Mouse (Mus musculus) liver, embryonic 15.5 days (tissue): ENCODE results near the gene Gadd45gip1. TPM values are rescaled to one million over a fixed set of nuclear protein-coding genes. Genes with fewer than 3 reads are reported as not detected.

ENCODE experiments used
- ATAC-seq: fragments of 200-750 bp; cut with Nextera tagmentation; 2 replicates; pipeline ENCODE4 v1.8.0; 2017; ENCODE audit warnings: moderate number of reproducible peaks, mild to moderate bottlenecking, moderate library complexity; ENCODE audit not compliant: insufficient read depth
- H3K27ac ChIP-seq: fragments of 300-500 bp; sonication (generic); replicated peaks from 2 replicates; pipeline ENCODE4 v1.5.1; 2015; ENCODE audit warnings: mild to moderate bottlenecking, inconsistent platforms
- H3K27me3 ChIP-seq: fragments of 300-500 bp; sonication (generic); 2 replicates; pipeline ENCODE4 v1.6.1; 2015; ENCODE audit warnings: mild to moderate bottlenecking, inconsistent platforms
- H3K36me3 ChIP-seq: fragments of 300-500 bp; sonication (generic); replicated peaks from 2 replicates; pipeline ENCODE4 v1.6.1; 2015; ENCODE audit warnings: moderate library complexity, mild to moderate bottlenecking, inconsistent platforms
- H3K4me1 ChIP-seq: fragments of 300-500 bp; sonication (generic); replicated peaks from 2 replicates; pipeline ENCODE4 v1.6.1; 2015; ENCODE audit warnings: inconsistent platforms
- H3K4me2 ChIP-seq: fragments of 300-500 bp; sonication (generic); 2 replicates; pipeline ENCODE4 v1.6.1; 2015; ENCODE audit warnings: moderate library complexity, mild to moderate bottlenecking, inconsistent platforms
- H3K4me3 ChIP-seq: fragments of 300-500 bp; sonication (generic); replicated peaks from 2 replicates; pipeline ENCODE4 v1.5.1; 2015; ENCODE audit warnings: mild to moderate bottlenecking, inconsistent platforms
- H3K9ac ChIP-seq: fragments of 300-500 bp; sonication (generic); 2 replicates; pipeline ENCODE4 v1.6.1; 2015; ENCODE audit warnings: moderate library complexity, mild to moderate bottlenecking, inconsistent platforms
- H3K9me3 ChIP-seq: fragments of 300-500 bp; sonication (generic); replicated peaks from 2 replicates; pipeline ENCODE4 v1.6.1; 2016; ENCODE audit warnings: inconsistent platforms
- WGBS: fragments of 180-500 bp; shearing (Covaris S2); methylation state at CpG from one replicate; pipeline ENCODE4 v1.1.7; 2015; ENCODE audit warnings: mixed read lengths; ENCODE audit not compliant: insufficient replicate concordance; 5-methylcytosine and 5-hydroxymethylcytosine counted together
- polyA plus RNA-seq: library from polyadenylated mRNA; unstranded; fragments of >200 nt; fragmentation: Nextera tagmentation; extraction: Ambion mirVana; gene quantifications from 2 replicates; pipeline ENCODE4 v1.2.1, GENCODE M21; 2015

Gene Gadd45gip1
- polyA plus RNA-seq, 1 experiment from 2014 or later, result 44.9 TPM

DNA sequence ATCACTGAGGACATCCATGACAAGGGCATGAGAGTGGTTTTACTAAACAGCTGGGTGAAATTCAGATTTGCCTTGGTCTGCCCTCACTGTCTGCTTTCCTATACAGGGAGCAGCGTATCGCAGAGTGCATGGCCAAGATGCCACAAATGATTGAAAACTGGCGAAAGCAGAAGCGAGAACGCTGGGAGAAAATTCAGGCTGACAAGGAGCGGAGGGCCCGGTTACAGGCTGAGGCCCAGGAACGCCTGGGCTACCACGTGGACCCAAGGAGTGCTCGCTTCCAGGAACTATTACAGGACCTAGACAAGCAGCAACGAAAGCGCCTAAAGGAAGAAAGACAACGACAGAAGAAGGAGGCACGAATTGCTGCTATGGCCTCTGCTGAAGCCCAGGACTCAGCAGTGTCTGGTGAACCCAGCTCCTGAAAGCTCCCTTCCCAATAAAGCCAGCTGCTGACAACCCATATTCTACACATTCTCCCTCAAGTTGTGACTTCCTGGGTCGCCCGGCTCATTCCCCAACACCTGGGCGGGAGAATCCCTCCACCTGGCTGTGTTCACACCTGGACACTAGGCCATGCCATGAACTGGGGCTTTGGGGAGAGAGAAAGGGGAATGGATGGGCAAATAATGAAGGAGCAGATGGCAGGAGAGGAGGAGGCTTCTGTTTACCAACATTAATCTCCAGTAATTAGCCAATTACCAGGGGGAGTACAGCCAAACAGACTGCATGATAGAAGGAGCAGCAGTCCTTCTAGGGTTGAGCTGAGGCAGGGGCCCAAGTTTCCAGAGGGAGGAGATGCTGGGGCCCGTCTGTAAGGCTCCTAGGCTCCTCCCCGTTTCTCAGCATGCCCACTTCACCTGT lies 2.9 kb downstream of the Gadd45gip1 start:
- 82% methylated on average over 19 of the region's 19 CpGs for WGBS

DNA sequence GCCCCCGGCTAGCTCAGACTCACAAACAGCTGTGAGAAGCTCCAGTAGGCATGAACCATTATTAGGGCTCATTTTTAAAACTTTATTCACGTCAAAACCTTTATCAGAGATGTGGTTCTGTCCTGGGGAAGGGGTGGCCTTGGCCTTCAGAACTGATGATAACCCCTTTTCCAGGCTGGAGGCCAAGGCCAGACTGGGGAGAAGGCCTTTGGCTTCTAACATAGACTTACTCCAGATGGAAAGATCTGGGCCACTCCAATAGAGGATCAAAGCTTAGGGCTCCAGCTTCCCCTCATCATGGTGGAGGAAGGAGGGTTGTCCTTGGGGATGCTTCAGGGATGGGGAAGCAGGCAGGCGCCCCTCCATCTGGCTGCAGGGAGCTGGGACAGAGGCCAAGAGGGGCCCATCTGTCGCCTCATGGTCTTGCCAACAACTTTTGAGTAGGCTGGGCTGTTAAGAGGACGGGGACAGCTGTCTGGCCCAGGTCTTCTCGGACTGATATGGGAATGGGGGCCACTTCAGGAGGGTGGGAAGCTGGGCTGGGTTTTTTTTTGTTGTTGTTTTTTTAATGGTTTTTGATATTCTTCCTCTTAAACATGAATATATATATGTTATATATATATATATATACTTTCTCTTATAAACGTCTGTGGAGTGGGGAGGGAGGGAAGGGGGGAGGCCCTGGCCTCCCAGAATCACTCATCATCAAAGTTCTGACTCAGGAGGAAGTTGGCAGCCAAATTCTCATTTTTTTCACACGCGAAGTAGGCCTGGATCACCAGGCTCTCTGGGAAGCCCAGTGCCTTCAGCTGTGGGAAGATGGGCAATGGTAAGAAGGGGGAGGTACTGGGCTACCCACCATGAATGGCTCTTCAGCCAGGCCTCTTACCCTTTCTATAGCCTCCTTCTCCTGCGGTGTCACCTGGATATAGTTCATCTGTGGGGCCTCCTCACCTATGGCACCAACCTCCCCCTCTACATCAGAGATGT lies 3.8 kb downstream of the Gadd45gip1 start:
- Histone ChIP-seq H3K9ac (peak overlapping the region; percentile 35; the same call in 1 of the 2 replicates), H3K27ac (peak overlapping the region; percentile 95), H3K9me3 (no peaks in the 10 kb centered on the region), H3K4me2 (peak overlapping the region; percentile 85), H3K36me3 (peaks cover 53% of the 10 kb centered on the region), H3K4me1 (peaks cover 81% of the 10 kb centered on the region), H3K27me3 (no peaks in the 10 kb centered on the region), H3K4me3 (peak overlapping the region; percentile 92)
- ATAC-seq, result no peak
- 71% methylated on average over 10 of the region's 10 CpGs for WGBS

More for the DNA sequence above, 2.9 kb downstream of the Gadd45gip1 start:
- H3K27me3 ChIP-seq, result no peaks in the 10 kb centered on the region
- no peaks in the 10 kb centered on the region for H3K9me3 ChIP-seq
- H3K27ac ChIP-seq, result peak overlapping the region; percentile 95
- peak overlapping the region; percentile 92 for H3K4me3 ChIP-seq
- peak overlapping the region; percentile 85 for H3K4me2 ChIP-seq
- no peak for ATAC-seq
- H3K9ac ChIP-seq, result peak overlapping the region; percentile 35; the same call in 1 of the 2 replicates
- peaks cover 53% of the 10 kb centered on the region for H3K36me3 ChIP-seq
- H3K4me1 ChIP-seq, result peaks cover 77% of the 10 kb centered on the region

DNA sequence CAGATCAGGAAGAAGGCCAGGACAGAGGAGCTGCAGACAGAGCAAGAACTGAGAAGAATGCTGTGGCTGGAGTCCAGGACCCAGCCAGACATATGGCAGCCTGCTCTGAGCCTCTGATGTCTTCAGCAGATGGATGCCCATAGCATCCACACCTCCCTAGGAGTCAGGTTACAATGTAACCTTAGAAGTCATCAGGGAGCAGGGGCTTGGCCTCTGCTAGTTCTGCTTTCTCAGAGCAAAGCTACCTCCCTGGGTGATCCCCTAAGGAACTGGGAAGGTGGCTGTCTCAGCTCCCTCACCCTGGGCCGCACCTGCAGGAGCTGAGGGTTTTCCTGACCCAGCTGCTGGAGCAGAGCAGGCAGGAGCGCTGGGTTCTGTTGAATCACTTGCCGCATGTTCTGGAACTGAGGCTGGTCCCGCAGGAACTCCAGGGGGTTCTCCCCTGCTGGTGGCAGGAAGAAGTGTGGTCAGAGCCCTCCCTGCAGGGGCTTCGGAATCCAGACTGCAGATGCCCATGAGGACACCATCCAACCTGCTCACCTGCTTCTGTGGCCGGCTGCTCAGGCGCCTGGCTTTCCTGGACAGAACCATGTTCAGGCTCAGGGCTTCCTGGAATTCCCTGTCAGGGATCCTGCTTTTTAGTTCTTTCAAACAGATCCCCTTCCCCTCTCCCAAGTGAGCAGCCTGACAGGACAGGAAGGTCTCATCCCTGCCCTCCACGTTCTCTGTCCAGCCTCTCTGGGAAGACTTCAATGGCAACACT lies 6.0 kb downstream of the Gadd45gip1 start:
- Histone ChIP-seq H3K4me2 (peak overlapping the region; percentile 76), H3K27me3 (no peaks in the 10 kb centered on the region), H3K27ac (peak overlapping the region; percentile 95), H3K36me3 (peaks cover 66% of the 10 kb centered on the region), H3K4me1 (peaks cover 86% of the 10 kb centered on the region), H3K4me3 (peak overlapping the region; percentile 92), H3K9me3 (no peaks in the 10 kb centered on the region), H3K9ac (peak overlapping the region; percentile 87)
- 78% methylated on average over 8 of the region's 8 CpGs for WGBS
- no peak for ATAC-seq

DNA sequence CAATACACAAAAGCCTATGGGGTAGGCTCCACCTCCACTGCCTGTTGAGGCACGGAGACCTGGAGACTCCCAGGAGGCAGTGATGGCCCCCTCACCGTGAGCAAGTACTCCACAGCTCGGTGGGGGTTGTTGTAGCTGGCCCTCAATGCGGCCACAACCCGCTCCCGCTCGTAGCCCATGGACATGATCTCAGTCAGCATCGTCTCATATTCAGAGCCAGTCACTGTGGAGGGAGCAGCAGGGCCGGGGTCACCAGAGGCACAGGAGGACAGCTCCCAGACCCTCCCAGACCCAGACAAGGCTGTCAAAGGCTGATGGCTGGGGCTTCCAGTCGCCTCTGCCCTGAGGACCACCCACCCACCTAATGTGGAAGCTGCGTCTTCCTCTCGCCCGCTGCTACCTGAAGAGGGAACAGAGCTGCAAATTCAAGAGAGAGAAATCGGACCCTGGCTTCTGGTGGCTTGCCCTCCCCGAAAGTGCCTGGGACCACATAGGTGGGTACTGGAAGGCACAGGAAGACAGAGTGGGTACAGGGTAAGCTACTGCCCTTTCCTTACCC lies 6.7 kb downstream of the Gadd45gip1 start:
- H3K9ac ChIP-seq, result peak overlapping the region; percentile 87
- H3K4me2 ChIP-seq, result peak overlapping the region; percentile 76
- ATAC-seq, result no peak
- H3K27ac ChIP-seq, result peak overlapping the region; percentile 95
- H3K36me3 ChIP-seq, result peaks cover 72% of the 10 kb centered on the region
- no peaks in the 10 kb centered on the region for H3K27me3 ChIP-seq
- H3K4me1 ChIP-seq, result peaks cover 89% of the 10 kb centered on the region
- no peaks in the 10 kb centered on the region for H3K9me3 ChIP-seq
- peak overlapping the region; percentile 92 for H3K4me3 ChIP-seq
- 65% methylated on average over 15 of the region's 15 CpGs for WGBS

DNA sequence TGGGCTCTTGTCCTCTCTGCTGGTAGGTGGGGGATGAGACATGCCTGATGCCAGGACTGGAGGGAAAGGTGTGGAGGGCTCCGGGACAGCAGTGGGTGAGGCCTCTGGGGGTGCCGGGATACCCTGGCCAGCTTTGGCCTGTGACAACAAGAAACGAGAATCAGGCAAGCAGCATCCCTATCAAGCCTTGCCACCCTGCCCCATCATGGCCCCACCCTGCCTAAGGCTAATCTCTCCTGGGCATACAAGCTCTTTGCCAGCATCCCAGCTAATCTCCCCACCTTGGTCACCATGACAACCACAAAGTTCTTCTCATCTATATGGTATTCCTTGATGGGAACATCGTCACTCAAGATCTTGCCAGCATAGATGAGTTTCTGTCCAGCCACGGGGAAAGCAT lies 7.2 kb downstream of the Gadd45gip1 start:
- no peaks in the 10 kb centered on the region for H3K9me3 ChIP-seq
- peaks cover 89% of the 10 kb centered on the region for H3K4me1 ChIP-seq
- ATAC-seq, result peak; percentile 84
- H3K36me3 ChIP-seq, result peaks cover 75% of the 10 kb centered on the region
- 27% methylated on average over 5 of the region's 5 CpGs for WGBS
- H3K4me3 ChIP-seq, result peak overlapping the region; percentile 92
- H3K4me2 ChIP-seq, result peak overlapping the region; percentile 77
- H3K9ac ChIP-seq, result peak overlapping the region; percentile 96
- no peaks in the 10 kb centered on the region for H3K27me3 ChIP-seq
- H3K27ac ChIP-seq, result peak overlapping the region; percentile 95

DNA sequence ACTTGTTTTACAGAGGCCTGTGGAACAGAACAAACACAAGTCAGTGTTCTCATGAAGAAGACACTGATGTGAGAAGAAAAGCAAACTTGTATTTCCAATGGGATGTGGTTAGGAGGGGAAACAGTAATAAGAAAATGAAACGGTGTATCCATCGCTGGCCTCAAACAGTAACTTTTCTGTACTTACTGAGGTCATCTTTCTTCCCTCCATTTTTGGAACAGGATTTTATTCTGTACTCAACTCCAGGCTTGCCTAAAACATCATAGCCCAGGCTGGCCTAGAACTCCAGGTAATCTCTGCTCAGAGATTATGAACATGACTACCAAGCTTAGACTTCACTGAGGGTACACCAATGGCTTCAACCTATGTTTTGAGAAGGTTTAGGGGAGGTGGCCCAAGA lies 8.1 kb downstream of the Gadd45gip1 start:
- H3K27ac ChIP-seq, result peak overlapping the region; percentile 95
- H3K4me3 ChIP-seq, result peak overlapping the region; percentile 92
- WGBS, result 76% methylated on average over 2 of the region's 2 CpGs
- peaks cover 89% of the 10 kb centered on the region for H3K4me1 ChIP-seq
- peak overlapping the region; percentile 96 for H3K9ac ChIP-seq
- H3K27me3 ChIP-seq, result no peaks in the 10 kb centered on the region
- peaks cover 75% of the 10 kb centered on the region for H3K36me3 ChIP-seq
- H3K9me3 ChIP-seq, result no peaks in the 10 kb centered on the region
- H3K4me2 ChIP-seq, result peak overlapping the region; percentile 77
- ATAC-seq, result no peak

DNA sequence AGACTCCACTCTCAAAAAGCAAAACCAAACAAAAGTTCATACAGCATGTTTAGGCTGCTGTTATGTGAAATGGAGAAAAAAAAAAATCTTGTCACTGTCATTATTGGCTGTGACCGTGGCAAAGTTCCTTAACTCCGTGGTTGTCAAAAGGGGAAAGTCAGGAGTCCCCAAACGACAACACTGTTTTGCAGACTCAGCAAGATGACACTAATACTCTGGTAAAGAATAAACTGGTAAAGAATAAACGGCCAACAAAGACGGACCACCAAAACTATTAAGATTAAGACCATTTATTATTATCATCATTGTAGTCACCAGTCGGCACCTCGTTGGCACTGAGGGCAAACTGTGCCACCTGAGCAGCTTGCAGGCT lies 8.5 kb downstream of the Gadd45gip1 start:
- H3K36me3 ChIP-seq, result peaks cover 75% of the 10 kb centered on the region
- no peak for ATAC-seq
- no peaks in the 10 kb centered on the region for H3K27me3 ChIP-seq
- peak overlapping the region; percentile 77 for H3K4me2 ChIP-seq
- H3K27ac ChIP-seq, result peak overlapping the region; percentile 95
- H3K9ac ChIP-seq, result peak overlapping the region; percentile 96
- H3K4me3 ChIP-seq, result peak overlapping the region; percentile 92
- peaks cover 89% of the 10 kb centered on the region for H3K4me1 ChIP-seq
- 1% methylated on average over 7 of the region's 7 CpGs for WGBS
- no peaks in the 10 kb centered on the region for H3K9me3 ChIP-seq

DNA sequence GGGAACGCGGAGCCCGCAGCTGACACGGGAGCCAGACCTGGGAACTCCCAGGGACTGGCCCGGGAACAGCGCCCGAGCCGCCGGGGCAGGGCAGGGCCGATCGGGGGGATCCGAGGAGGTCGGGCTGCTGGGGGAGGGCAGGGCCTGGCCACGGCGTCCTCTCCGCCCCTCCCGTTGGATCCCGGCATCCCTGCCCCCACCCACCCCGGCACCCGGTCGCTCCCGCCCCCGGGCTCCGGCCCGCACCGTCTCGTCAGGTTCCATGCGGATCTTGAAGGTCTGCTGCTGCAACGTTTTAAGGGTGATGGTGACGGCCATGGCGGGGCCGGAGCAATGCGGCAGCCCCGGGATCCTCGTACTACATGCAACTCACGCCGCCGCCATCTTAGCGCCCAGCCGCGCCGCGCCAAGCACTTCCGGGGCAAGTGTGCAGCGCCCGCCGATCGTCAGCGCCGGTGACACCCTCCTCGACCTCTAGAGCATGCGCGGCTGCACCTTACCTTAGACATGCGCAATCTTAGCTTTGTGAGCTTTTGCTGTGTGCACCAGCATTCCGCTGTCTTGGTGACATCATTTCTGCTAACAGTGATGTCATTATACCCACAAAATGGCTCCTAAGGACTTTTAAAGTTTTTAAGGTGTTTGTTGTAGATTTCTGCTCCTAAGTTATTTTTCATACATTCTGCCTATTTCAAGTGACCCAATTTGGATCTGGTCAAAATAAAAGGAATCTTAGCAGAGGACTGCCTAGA lies 9.1 kb downstream of the Gadd45gip1 start, which contains the start of gene Rad23a:
Gene Rad23a (minus strand): TSS at position 418 of the 752 bp plus-strand sequence.
- Histone ChIP-seq H3K36me3 (peaks cover 75% of the 10 kb centered on the region), H3K4me1 (peaks cover 89% of the 10 kb centered on the region), H3K9ac (peak within 1 kb of the TSS; percentile 96), H3K4me3 (peak within 1 kb of the TSS; percentile 92), H3K27me3 (no peaks in the 10 kb centered on the region), H3K9me3 (no peaks in the 10 kb centered on the region), H3K27ac (peak within 1 kb of the TSS; percentile 95), H3K4me2 (peak within 1 kb of the TSS; percentile 77)
- under 1% methylated on average over 55 of the region's 55 CpGs for WGBS
- peak; percentile 82 for ATAC-seq

DNA sequence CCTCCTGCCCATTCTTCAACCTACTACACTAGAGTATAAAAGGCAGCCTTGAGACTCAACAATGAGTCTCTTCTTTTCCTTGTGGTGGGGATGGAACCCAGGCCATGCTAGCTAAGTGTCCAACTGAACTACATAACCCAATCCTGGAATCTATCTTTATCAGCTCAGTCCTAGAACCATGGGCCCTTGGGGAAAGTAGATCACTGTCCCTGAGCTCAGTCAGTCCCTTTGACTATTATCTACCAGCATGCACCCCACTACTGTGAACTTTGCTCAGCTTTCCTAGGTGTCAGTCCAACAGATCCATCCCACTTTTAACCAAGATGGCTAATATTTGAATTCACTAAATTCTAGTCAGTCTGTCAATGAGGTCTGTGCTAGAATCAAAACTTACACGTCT lies 10.2 kb downstream of the Gadd45gip1 start:
- Histone ChIP-seq H3K9ac (no peak overlapping the region), H3K4me2 (0 out of 2 replicates have a peak overlapping the region, but pooled peaks have one; percentile 4), H3K9me3 (no peaks in the 10 kb centered on the region), H3K36me3 (peaks cover 69% of the 10 kb centered on the region), H3K4me1 (peaks cover 83% of the 10 kb centered on the region), H3K27me3 (no peaks in the 10 kb centered on the region), H3K27ac (peak overlapping the region; percentile 95), H3K4me3 (no peak overlapping the region)
- WGBS, result 64% methylated on average over 1 of the region's 1 CpGs
- no peak for ATAC-seq
